Mouse (Mus musculus) limb, embryonic 11.5 days (tissue): ENCODE measurements around the gene Mecp2. TPM values are rescaled to one million over a fixed set of nuclear protein-coding genes. Genes with fewer than 3 reads are reported as not detected.

Experiments used
- ATAC-seq: fragments of 200-750 bp; cut with Nextera tagmentation; 2 replicates; pipeline ENCODE4 v1.8.0; 2017; ENCODE audit warnings: low read depth; ENCODE audit not compliant: insufficient number of reproducible peaks, low FRiP score, low TSS enrichment
- DNase-seq: peaks from one replicate; pipeline ENCODE4 v3.0.0-alpha.2; 2015; ENCODE audit warnings: low spot score
- H3K27ac ChIP-seq: fragments of 300-500 bp; sonication (generic); replicated peaks from 2 replicates; pipeline ENCODE4 v1.5.1; 2014; ENCODE audit warnings: low read depth, mild to moderate bottlenecking, low read length
- H3K27me3 ChIP-seq: fragments of 300-500 bp; sonication (generic); 2 replicates; pipeline ENCODE4 v1.6.1; 2014; ENCODE audit warnings: mild to moderate bottlenecking, low read length, mixed read lengths; ENCODE audit not compliant: control insufficient read depth, insufficient read depth
- H3K36me3 ChIP-seq: fragments of 300-500 bp; sonication (generic); 2 replicates; pipeline ENCODE4 v1.6.1; 2014; ENCODE audit warnings: mild to moderate bottlenecking, low read length, moderate library complexity, mixed read lengths; ENCODE audit not compliant: control insufficient read depth, insufficient read depth
- H3K4me1 ChIP-seq: fragments of 300-500 bp; sonication (generic); 2 replicates; pipeline ENCODE4 v1.6.1; 2014; ENCODE audit warnings: low read length, mixed read lengths; ENCODE audit not compliant: control insufficient read depth, insufficient read depth
- H3K4me2 ChIP-seq: fragments of 300-500 bp; sonication (generic); 2 replicates; pipeline ENCODE4 v1.6.1; 2014; ENCODE audit warnings: low read depth, mild to moderate bottlenecking, moderate library complexity; ENCODE audit not compliant: severe bottlenecking
- H3K4me3 ChIP-seq: fragments of 300-500 bp; sonication (generic); 2 replicates; pipeline ENCODE4 v1.5.1; 2014; ENCODE audit warnings: low read depth, low read length
- H3K9ac ChIP-seq: fragments of 300-500 bp; sonication (generic); 2 replicates; pipeline ENCODE4 v1.6.1; 2014; ENCODE audit warnings: mild to moderate bottlenecking, low read length
- H3K9me3 ChIP-seq: fragments of 300-500 bp; sonication (generic); 2 replicates; pipeline ENCODE4 v1.6.1; 2016; ENCODE audit warnings: low read length; ENCODE audit not compliant: control insufficient read depth
- WGBS: fragments of 180-500 bp; shearing (Covaris S2); extraction: QIAGEN DNeasy Blood & Tissue Kit; methylation state at CpG from one replicate; pipeline ENCODE4 v1.1.7; 2014; 5-methylcytosine and 5-hydroxymethylcytosine counted together
- microRNA counts: library from miRNA; unstranded; fragments of <30 nt; microRNA quantifications from one replicate; lab custom pipeline; 2016
- microRNA-seq: library from miRNA; unstranded; fragments of <30 nt; microRNA quantifications from one replicate; pipeline ENCODE4, GENCODE M21; 2016
- polyA plus RNA-seq: library from polyadenylated mRNA; unstranded; fragments of >200 nt; fragmentation: Nextera tagmentation; extraction: Ambion mirVana; gene quantifications from 2 replicates; pipeline ENCODE4 v1.2.1, GENCODE M21; 2014

Gene Mecp2
- polyA plus RNA-seq, 1 experiment from 2014 or later, result 13.1 TPM

- Histone ChIP-seq H3K9me3 (no peaks in the 10 kb centered on the region), H3K36me3 (no peaks in the 10 kb centered on the region), H3K4me1 (no peaks in the 10 kb centered on the region), H3K27ac (no peak overlapping the region), H3K9ac (no peak overlapping the region), H3K27me3 (no peaks in the 10 kb centered on the region), H3K4me3 (no peak overlapping the region), H3K4me2 (no peak overlapping the region)
- ATAC-seq, result no peak
- no peak for DNase-seq
- 84% methylated on average over 3 of the region's 3 CpGs for WGBS
Observed at GRCm38 (mm10) chrX:74001024-74001423, 134.1 kb downstream of the Mecp2 start.

GRCm38 (mm10) chrX:73998911-73999869, 136.0 kb downstream of the Mecp2 start:
- H3K27me3 ChIP-seq, result no peaks in the 10 kb centered on the region
- H3K9ac ChIP-seq, result no peak overlapping the region
- ATAC-seq, result no peak
- H3K4me3 ChIP-seq, result no peak overlapping the region
- no peaks in the 10 kb centered on the region for H3K36me3 ChIP-seq
- no peak overlapping the region for H3K4me2 ChIP-seq
- no peaks in the 10 kb centered on the region for H3K9me3 ChIP-seq
- peak; percentile 24 for DNase-seq
- WGBS, result 33% methylated on average over 8 of the region's 8 CpGs
- no peak overlapping the region for H3K27ac ChIP-seq
- no peaks in the 10 kb centered on the region for H3K4me1 ChIP-seq

- Histone ChIP-seq H3K4me1 (no peaks in the 10 kb centered on the region), H3K9ac (no peak overlapping the region), H3K4me3 (no peak overlapping the region), H3K4me2 (no peak overlapping the region), H3K27ac (no peak overlapping the region), H3K9me3 (no peaks in the 10 kb centered on the region), H3K27me3 (no peaks in the 10 kb centered on the region), H3K36me3 (no peaks in the 10 kb centered on the region)
- ATAC-seq, result no peak
- no peak for DNase-seq
- WGBS, result 82% methylated on average over 1 of the region's 1 CpGs
Observed at GRCm38 (mm10) chrX:73977783-73978182, 157.4 kb downstream of the Mecp2 start.

MicroRNA genes within 50 kb of the gene (microRNA counts, 519-probe panel; counts per million panel counts)
- microRNA mmu-miR-718 (lab: Ali Mortazavi, UCI), result not detected

Small RNA genes within 50 kb of the gene (microRNA-seq; reads per million reads assigned to microRNA genes)
- gene Mir5132, result 2.1 reads per million
- gene Mir718, result not detected

Other genes with a start within 250 kb of the Mecp2 start
- 0.21 and 0.35 TPM in 2 replicates for gene Avpr2, start 243.3 kb downstream of the Mecp2 start, polyA plus RNA-seq
- gene L1cam, start 239.3 kb downstream of the Mecp2 start, polyA plus RNA-seq, result 0.85 and 1.2 TPM in 2 replicates
- 2.0 and 2.3 TPM in 2 replicates for gene Arhgap4, start 213.5 kb downstream of the Mecp2 start, polyA plus RNA-seq
- 156 and 159 TPM in 2 replicates for gene Naa10, start 213.4 kb downstream of the Mecp2 start, polyA plus RNA-seq
- 9.8 and 13.2 TPM in 2 replicates for gene Renbp, start 204.5 kb downstream of the Mecp2 start, polyA plus RNA-seq
- gene Hcfc1, start 169.0 kb downstream of the Mecp2 start, polyA plus RNA-seq, result 84.0 and 85.5 TPM in 2 replicates
- 40.3 and 46.2 TPM in 2 replicates for gene Irak1, start 111.4 kb downstream of the Mecp2 start, polyA plus RNA-seq
- gene Opn1mw, start 7.9 kb downstream of the Mecp2 start, polyA plus RNA-seq, result not detected in 2 replicates
- gene Tex28, start 32.5 kb upstream of the Mecp2 start, polyA plus RNA-seq, result not detected in 2 replicates
- not detected in 2 replicates for gene Tktl1, start 41.9 kb upstream of the Mecp2 start, polyA plus RNA-seq
- 281 and 303 TPM in 2 replicates for gene Flna, start 114.5 kb upstream of the Mecp2 start, polyA plus RNA-seq
- gene Emd, start 119.3 kb upstream of the Mecp2 start, polyA plus RNA-seq, result 34.9 and 38.2 TPM in 2 replicates
- gene Rpl10, start 135.4 kb upstream of the Mecp2 start, polyA plus RNA-seq, result 867 and 882 TPM in 2 replicates
- 63.1 and 72.0 TPM in 2 replicates for gene Taz, start 146.5 kb upstream of the Mecp2 start, polyA plus RNA-seq
- gene Dnase1l1, start 147.0 kb upstream of the Mecp2 start, polyA plus RNA-seq, result 5.4 and 5.8 TPM in 2 replicates
- 81.1 and 84.3 TPM in 2 replicates for gene Atp6ap1, start 161.7 kb upstream of the Mecp2 start, polyA plus RNA-seq
- 176 and 207 TPM in 2 replicates for gene Gdi1, start 169.6 kb upstream of the Mecp2 start, polyA plus RNA-seq
- 65.8 and 67.8 TPM in 2 replicates for gene Fam50a, start 177.7 kb upstream of the Mecp2 start, polyA plus RNA-seq
- gene Plxna3, start 193.7 kb upstream of the Mecp2 start, polyA plus RNA-seq, result 10.5 and 12.9 TPM in 2 replicates
- gene Lage3, start 218.3 kb upstream of the Mecp2 start, polyA plus RNA-seq, result 121 and 122 TPM in 2 replicates
- gene Ubl4a, start 237.9 kb upstream of the Mecp2 start, polyA plus RNA-seq, result 54.6 and 56.7 TPM in 2 replicates
- gene Slc10a3, start 238.0 kb upstream of the Mecp2 start, polyA plus RNA-seq, result 10.8 and 15.2 TPM in 2 replicates